Mouse (Mus musculus) heart, postnatal 0 days (tissue): ENCODE results near the gene Spns1.

Experiments
- CTCF ChIP-seq: IDR thresholded peaks from 2 replicates; pipeline ENCODE4 v1.5.1; 2016; ENCODE audit warnings: antibody characterized with exemption, control low read depth, low read depth
- EP300 ChIP-seq: IDR thresholded peaks from 2 replicates; pipeline ENCODE4 v1.6.1; 2016; ENCODE audit warnings: antibody characterized with exemption, low read depth

DNA sequence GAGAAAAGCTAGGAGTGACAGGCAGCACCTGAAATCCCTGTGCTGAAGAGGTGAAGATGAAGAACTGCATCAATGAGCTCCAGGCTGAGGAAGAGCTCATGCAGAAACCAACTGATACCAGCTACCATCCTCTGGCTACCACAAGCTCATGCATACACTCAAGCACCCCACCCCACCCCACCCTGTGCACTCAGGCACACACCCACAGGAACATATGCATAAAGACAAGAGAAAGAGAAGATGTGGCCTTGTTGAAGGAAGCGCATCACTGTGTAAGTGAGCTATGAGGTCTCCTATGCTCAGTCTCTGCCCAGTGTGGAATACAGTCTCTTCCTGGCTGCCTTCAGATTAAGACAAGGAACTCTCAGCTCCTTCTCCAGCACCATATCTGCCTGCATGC is 10.9 kb upstream of the Spns1 start:
- no peak for TF ChIP-seq CTCF
- TF ChIP-seq EP300 = no peak
